Mouse (Mus musculus) G1E (cell line): ENCODE data around the gene Arnt. TPM values are rescaled to one million over a fixed set of nuclear protein-coding genes. Genes with fewer than 3 reads are reported as not detected.
"Not testable (repeated sequence)": the region's sequence is repeated elsewhere in the genome, so short reads cannot be mapped to it uniquely, and the experiment has no call there.

Source experiments
- ATAC-seq: 2 replicates; pipeline ENCODE4 v1.8.0; 2016; ENCODE audit warnings: mild to moderate bottlenecking; ENCODE audit not compliant: insufficient number of reproducible peaks, poor library complexity, low FRiP score, severe bottlenecking; ENCODE audit errors: extremely low read depth
- DNase-seq: peaks from one replicate; pipeline ENCODE4 v3.0.0; 2012; ENCODE audit warnings: low spot score
- H3K27me3 ChIP-seq: 2 replicates; pipeline ENCODE4 v1.6.1; 2012; ENCODE audit warnings: mild to moderate bottlenecking, low read length, inconsistent platforms; ENCODE audit not compliant: insufficient read depth
- H3K36me3 ChIP-seq: replicated peaks from 2 replicates; pipeline ENCODE3; 2012; ENCODE audit warnings: mild to moderate bottlenecking, inconsistent platforms
- H3K4me1 ChIP-seq: 2 replicates; pipeline ENCODE4 v1.6.1; 2012; ENCODE audit warnings: low read depth, low read length, inconsistent platforms, mixed read lengths; ENCODE audit not compliant: insufficient read depth
- H3K4me3 ChIP-seq: 2 replicates; pipeline ENCODE4 v1.5.1; 2012; ENCODE audit warnings: low read depth, mild to moderate bottlenecking, inconsistent platforms, low read length, moderate library complexity, mixed read lengths
- H3K9me3 ChIP-seq: replicated peaks from 2 replicates; pipeline ENCODE4 v1.6.1; 2012; ENCODE audit warnings: inconsistent platforms
- CTCF ChIP-seq: IDR thresholded peaks from 2 replicates; pipeline ENCODE4 v1.5.1; 2012; ENCODE audit warnings: low read depth, low read length, inconsistent platforms, mixed read lengths
- GATA1 ChIP-seq: IDR thresholded peaks from 2 replicates; pipeline ENCODE4 v1.6.1; 2012; ENCODE audit warnings: borderline replicate concordance, low read length, inconsistent platforms, mixed read lengths
- GATA2 ChIP-seq: IDR thresholded peaks from 2 replicates; pipeline ENCODE4 v1.6.1; 2012; ENCODE audit warnings: low read depth, low read length, inconsistent platforms, borderline replicate concordance
- POLR2AphosphoS5 ChIP-seq: IDR thresholded peaks from 2 replicates; pipeline ENCODE4 v1.6.1; 2012; ENCODE audit warnings: low read depth, low read length, inconsistent platforms; ENCODE audit not compliant: insufficient replicate concordance
- TAL1 ChIP-seq: conservative IDR thresholded peaks from 2 replicates; pipeline ENCODE4 v1.6.1; 2012; ENCODE audit warnings: low read depth, low read length, inconsistent platforms, mixed read lengths
- polyA plus RNA-seq: library from polyadenylated mRNA; stranded (reverse); fragments of >175 nt; gene quantifications from 2 replicates; pipeline ENCODE4 v1.2.3, GENCODE M21; 2012
- total RNA-seq, 2 experiments: library from RNA; stranded (forward) in 1 of 2; stranded (reverse) in 1 of 2; fragments of 200-1000 nt in 1 of 2; fragments of >200 nt in 1 of 2; fragmentation: Nextera tagmentation in 1 of 2; gene quantifications; 2 replicates each; pipeline ENCODE4 v1.2.3; 2014 to 2017

Gene Arnt
- total and polyA plus RNA-seq, 3 experiments = 41.6 to 164 (median 53.5) TPM

- Histone ChIP-seq H3K36me3 (no peaks in the 10 kb centered on the region), H3K27me3 (peaks cover 14% of the 10 kb centered on the region), H3K4me3 (no peak overlapping the region), H3K9me3 (peaks cover 3% of the 10 kb centered on the region; the same call in 1 of the 2 replicates), H3K4me1 (peaks cover 11% of the 10 kb centered on the region)
- DNase-seq (no peak), ATAC-seq (no peak)
- TF ChIP-seq POLR2AphosphoS5 = no peak
Observed at GRCm38 (mm10) chr3:95531025-95531424, 96.8 kb downstream of the Arnt start.

GRCm38 (mm10) chr3:95533364-95533763 lies 99.2 kb downstream of the Arnt start:
- H3K27me3 ChIP-seq = peaks cover 13% of the 10 kb centered on the region
- no peaks in the 10 kb centered on the region for H3K36me3 ChIP-seq
- DNase-seq (no peak), ATAC-seq (no peak)
- TF ChIP-seq POLR2AphosphoS5 (no peak), GATA2 (no peak), TAL1 (no peak), GATA1 (no peak), CTCF (no peak)
- H3K4me3 ChIP-seq = no peak overlapping the region
- peaks cover 3% of the 10 kb centered on the region; the same call in 1 of the 2 replicates for H3K9me3 ChIP-seq
- H3K4me1 ChIP-seq = peaks cover 4% of the 10 kb centered on the region

DNA sequence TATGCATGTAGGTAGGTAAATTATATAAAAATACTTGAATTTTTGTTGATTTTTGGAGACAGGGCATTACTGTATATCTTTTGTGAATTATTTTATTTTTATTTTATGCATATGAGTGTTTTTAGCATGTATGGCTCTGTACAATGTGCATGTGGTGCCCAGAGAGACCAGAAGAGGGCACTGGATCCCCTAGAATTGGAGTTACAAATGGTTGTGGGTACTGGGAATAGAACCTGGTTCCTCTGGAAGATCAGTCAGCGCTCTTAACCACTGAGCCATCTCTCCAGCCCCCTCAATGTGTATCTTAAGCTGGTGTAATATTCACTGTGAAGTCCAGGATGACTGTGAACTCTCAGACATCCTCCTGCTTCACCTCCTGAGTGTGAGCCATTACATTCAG lies 100.7 kb downstream of the Arnt start:
- H3K27me3 ChIP-seq = peaks cover 11% of the 10 kb centered on the region

DNA sequence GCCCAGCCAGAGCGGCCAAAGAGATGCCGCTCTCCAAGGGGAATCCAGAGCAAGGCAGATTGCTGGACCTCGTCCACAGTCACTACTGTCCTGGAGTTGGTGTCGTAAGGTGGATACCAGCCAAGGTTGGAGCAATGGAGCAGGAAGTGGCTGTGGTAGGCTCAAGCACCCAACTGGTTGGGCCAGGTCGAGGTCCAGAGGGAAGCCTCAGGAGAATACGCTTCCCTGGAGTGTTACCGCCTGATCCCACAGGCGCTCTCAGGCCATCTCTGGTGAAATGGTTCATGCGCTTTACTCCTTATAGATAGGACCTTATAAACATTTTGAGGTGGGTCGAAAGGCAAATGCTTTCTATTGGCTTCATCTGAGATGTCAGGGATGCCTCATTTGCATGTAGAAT lies 104.7 kb downstream of the Arnt start:
- Histone ChIP-seq H3K27me3 (peaks cover 10% of the 10 kb centered on the region), H3K4me3 (no peak overlapping the region), H3K4me1 (peaks cover 3% of the 10 kb centered on the region; the same call in 1 of the 2 replicates), H3K36me3 (no peaks in the 10 kb centered on the region), H3K9me3 (peaks cover 3% of the 10 kb centered on the region; the same call in 1 of the 2 replicates)
- DNase-seq = no peak
- no peak for ATAC-seq
- TF ChIP-seq GATA2 (no peak), POLR2AphosphoS5 (no peak), GATA1 (no peak), CTCF (no peak), TAL1 (no peak)

More for the DNA sequence above, 100.7 kb downstream of the Arnt start:
- Histone ChIP-seq H3K4me3 (no peak overlapping the region), H3K9me3 (peaks cover 3% of the 10 kb centered on the region; the same call in 1 of the 2 replicates), H3K36me3 (no peaks in the 10 kb centered on the region), H3K4me1 (peaks cover 4% of the 10 kb centered on the region)
- ATAC-seq (no peak), DNase-seq (no peak)
- TF ChIP-seq CTCF = no peak
- no peak for TF ChIP-seq TAL1
- TF ChIP-seq POLR2AphosphoS5 = no peak
- no peak for TF ChIP-seq GATA1
- TF ChIP-seq GATA2 = no peak

GRCm38 (mm10) chr3:95539837-95540236 lies 105.6 kb downstream of the Arnt start:
- H3K9me3 ChIP-seq = peaks cover 3% of the 10 kb centered on the region; the same call in 1 of the 2 replicates
- ATAC-seq (no peak), DNase-seq (no peak)
- TF ChIP-seq POLR2AphosphoS5 (no peak), GATA2 (no peak), GATA1 (no peak), CTCF (no peak), TAL1 (no peak)
- peaks cover 16% of the 10 kb centered on the region for H3K27me3 ChIP-seq
- H3K4me3 ChIP-seq = no peak overlapping the region
- H3K4me1 ChIP-seq = peaks cover 3% of the 10 kb centered on the region; the same call in 1 of the 2 replicates
- no peaks in the 10 kb centered on the region for H3K36me3 ChIP-seq

- ATAC-seq, DNase-seq, H3K9me3 ChIP-seq, H3K36me3 ChIP-seq, H3K4me3 ChIP-seq, H3K4me1 ChIP-seq: not testable (repeated sequence)
- peaks cover 24% of the 10 kb centered on the region for H3K27me3 ChIP-seq
Observed at GRCm38 (mm10) chr3:95541186-95541585, 107.0 kb downstream of the Arnt start.

- Histone ChIP-seq H3K27me3 (peaks cover 29% of the 10 kb centered on the region), H3K4me1 (peaks cover 3% of the 10 kb centered on the region; the same call in 1 of the 2 replicates), H3K36me3 (no peaks in the 10 kb centered on the region), H3K4me3 (no peak overlapping the region), H3K9me3 (no peaks in the 10 kb centered on the region)
- ATAC-seq (no peak), DNase-seq (no peak)
- TF ChIP-seq POLR2AphosphoS5 = no peak
- TF ChIP-seq TAL1 = no peak
- TF ChIP-seq CTCF = no peak
- no peak for TF ChIP-seq GATA1
Observed at GRCm38 (mm10) chr3:95542171-95542570, 108.0 kb downstream of the Arnt start.
